Mouse (Mus musculus) hindbrain, embryonic 14.5 days (tissue): ENCODE measurements around the gene Gm37240. TPM values are rescaled to one million over a fixed set of nuclear protein-coding genes. Genes with fewer than 3 reads are reported as not detected.

ENCODE experiments used
- ATAC-seq: fragments of 200-750 bp; cut with Nextera tagmentation; 2 replicates; pipeline ENCODE4 v1.8.0; 2017; ENCODE audit warnings: moderate number of reproducible peaks, mild to moderate bottlenecking, moderate TSS enrichment, moderate library complexity; ENCODE audit not compliant: low FRiP score
- DNase-seq: peaks from one replicate; pipeline ENCODE4 v3.0.0-alpha.2; 2015; ENCODE audit warnings: low spot score
- H3K27ac ChIP-seq: fragments of 300-500 bp; sonication (generic); 2 replicates; pipeline ENCODE4 v1.5.1; 2014; ENCODE audit warnings: mild to moderate bottlenecking, moderate library complexity
- H3K27me3 ChIP-seq: fragments of 300-500 bp; sonication (generic); 2 replicates; pipeline ENCODE4 v1.6.1; 2014; ENCODE audit warnings: mild to moderate bottlenecking, low read length, mixed read lengths; ENCODE audit not compliant: control insufficient read depth, insufficient read depth
- H3K36me3 ChIP-seq: fragments of 300-500 bp; sonication (generic); replicated peaks from 2 replicates; pipeline ENCODE4 v1.6.1; 2014; ENCODE audit not compliant: control insufficient read depth, insufficient read depth
- H3K4me1 ChIP-seq: fragments of 300-500 bp; sonication (generic); replicated peaks from 2 replicates; pipeline ENCODE4 v1.6.1; 2014; ENCODE audit warnings: antibody characterized with exemption, low read length, mixed read lengths; ENCODE audit not compliant: control insufficient read depth, insufficient read depth
- H3K4me2 ChIP-seq: fragments of 300-500 bp; sonication (generic); replicated peaks from 2 replicates; pipeline ENCODE4 v1.6.1; 2014; ENCODE audit warnings: mild to moderate bottlenecking, moderate library complexity
- H3K4me3 ChIP-seq: fragments of 300-500 bp; sonication (generic); replicated peaks from 2 replicates; pipeline ENCODE4 v1.5.1; 2014; ENCODE audit warnings: mild to moderate bottlenecking, low read length
- H3K9ac ChIP-seq: fragments of 300-500 bp; sonication (generic); 2 replicates; pipeline ENCODE4 v1.6.1; 2014
- H3K9me3 ChIP-seq: fragments of 300-500 bp; sonication (generic); 2 replicates; pipeline ENCODE4 v1.6.1; 2016; ENCODE audit warnings: low read length; ENCODE audit not compliant: control insufficient read depth
- WGBS: fragments of 180-500 bp; shearing (Covaris S2); extraction: QIAGEN DNeasy Blood & Tissue Kit; methylation state at CpG from one replicate; pipeline ENCODE4 v1.1.7; 2014; 5-methylcytosine and 5-hydroxymethylcytosine counted together
- polyA plus RNA-seq: library from polyadenylated mRNA; unstranded; fragments of >200 nt; fragmentation: Nextera tagmentation; extraction: Ambion mirVana; gene quantifications from 2 replicates; pipeline ENCODE4 v1.2.1, GENCODE M21; 2014

Gm37240 gene
- polyA plus RNA-seq, 1 experiment from 2014 or later: 0.94 TPM

DNA sequence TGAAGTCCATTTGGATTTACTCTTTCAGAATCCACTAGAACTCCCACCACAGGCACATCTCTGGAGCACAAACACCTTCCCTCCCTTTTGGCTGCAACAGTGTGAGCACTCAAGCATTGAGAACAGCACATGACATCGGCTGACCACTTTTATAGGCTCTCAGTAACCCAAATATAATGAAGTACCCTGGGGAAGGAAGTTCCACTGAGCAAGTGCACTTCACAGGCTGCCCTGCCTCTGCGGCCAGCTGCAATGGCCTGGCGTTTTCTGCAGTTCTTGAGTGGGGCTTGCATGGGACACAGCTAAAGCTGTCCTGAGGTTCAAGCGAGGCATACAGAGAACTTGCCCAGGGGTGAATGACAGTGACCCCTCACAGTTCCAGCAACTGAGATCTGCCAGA, 196.2 kb downstream of the Gm37240 start:
- Histone ChIP-seq H3K9me3 (no peaks in the 10 kb centered on the region), H3K4me3 (no peak overlapping the region), H3K27ac (no peak overlapping the region), H3K36me3 (no peaks in the 10 kb centered on the region), H3K9ac (no peak overlapping the region), H3K4me2 (no peak overlapping the region), H3K4me1 (no peaks in the 10 kb centered on the region), H3K27me3 (no peaks in the 10 kb centered on the region)
- no peak for ATAC-seq
- DNase-seq: no peak
- 70% methylated on average over 4 of the region's 4 CpGs for WGBS

DNA sequence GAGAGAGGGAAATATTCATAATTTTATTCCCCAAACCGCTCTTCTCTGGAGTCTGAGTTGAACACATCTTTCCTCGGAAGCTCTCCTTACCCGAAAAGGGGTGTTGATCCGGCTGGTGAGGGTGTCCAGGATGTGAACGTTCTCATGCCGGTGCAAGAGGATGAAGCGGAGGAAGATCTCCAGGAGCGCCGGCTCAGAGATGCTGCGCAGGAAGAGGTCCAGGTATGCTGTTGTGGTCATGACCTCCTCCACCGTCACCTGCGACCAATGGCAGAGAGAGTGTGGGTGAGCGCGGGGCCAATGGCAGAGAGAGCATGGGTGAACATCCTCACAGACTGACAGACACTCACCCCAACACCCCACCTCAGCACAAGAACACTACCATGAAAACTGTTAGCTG, 199.0 kb downstream of the Gm37240 start:
- H3K27ac ChIP-seq: no peak overlapping the region
- no peak for ATAC-seq
- no peak overlapping the region for H3K9ac ChIP-seq
- 96% methylated on average over 14 of the region's 14 CpGs for WGBS
- DNase-seq: no peak
- H3K36me3 ChIP-seq: no peaks in the 10 kb centered on the region
- H3K4me3 ChIP-seq: no peak overlapping the region
- no peaks in the 10 kb centered on the region for H3K9me3 ChIP-seq
- no peak overlapping the region for H3K4me2 ChIP-seq
- H3K4me1 ChIP-seq: no peaks in the 10 kb centered on the region
- no peaks in the 10 kb centered on the region for H3K27me3 ChIP-seq

DNA sequence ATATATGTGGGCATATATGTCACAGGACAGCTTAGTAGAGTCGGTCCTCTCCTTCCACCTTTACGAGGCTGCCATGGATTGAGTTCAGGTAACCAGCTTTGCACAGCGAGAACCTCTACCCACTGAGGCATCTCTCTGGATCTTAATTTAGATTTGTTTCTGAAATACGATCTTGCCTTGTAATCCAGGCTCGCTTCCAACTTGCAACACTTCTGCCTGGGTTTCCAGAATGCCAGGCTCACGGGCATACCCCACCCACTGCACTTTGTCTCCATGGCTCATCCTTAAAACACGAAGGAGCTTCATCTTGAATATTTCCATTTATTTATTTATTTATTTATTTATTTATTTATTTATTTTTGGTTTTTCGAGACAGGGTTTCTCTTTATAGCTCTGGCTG, 202.0 kb downstream of the Gm37240 start:
- Histone ChIP-seq H3K9ac (no peak overlapping the region), H3K36me3 (no peaks in the 10 kb centered on the region), H3K9me3 (no peaks in the 10 kb centered on the region), H3K4me3 (no peak overlapping the region), H3K27me3 (no peaks in the 10 kb centered on the region), H3K4me1 (no peaks in the 10 kb centered on the region), H3K27ac (no peak overlapping the region), H3K4me2 (no peak overlapping the region)
- ATAC-seq (no peak), DNase-seq (no peak)
- WGBS: 93% methylated on average over 8 of the region's 8 CpGs

DNA sequence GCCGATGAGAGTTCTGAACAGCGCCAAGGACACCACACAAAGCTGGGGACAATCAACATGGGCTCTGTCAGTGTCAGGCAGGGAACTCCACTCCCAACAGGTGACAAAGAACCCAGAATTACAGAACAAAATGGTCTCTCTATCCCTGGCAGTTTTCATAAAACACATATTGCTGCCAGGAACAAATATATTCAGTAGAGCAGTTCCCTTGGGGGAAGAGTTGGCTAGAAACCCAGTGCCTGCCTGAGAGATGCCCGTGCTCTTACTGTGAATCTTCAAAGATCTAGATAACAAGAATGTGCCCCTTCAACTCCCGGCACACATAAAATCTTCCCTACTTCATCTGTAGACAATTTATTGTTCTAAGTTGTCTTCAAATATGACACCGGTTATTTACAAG, 203.7 kb downstream of the Gm37240 start:
- Histone ChIP-seq H3K4me3 (no peak overlapping the region), H3K27ac (no peak overlapping the region), H3K27me3 (no peaks in the 10 kb centered on the region), H3K9ac (no peak overlapping the region), H3K36me3 (no peaks in the 10 kb centered on the region), H3K9me3 (no peaks in the 10 kb centered on the region), H3K4me2 (no peak overlapping the region), H3K4me1 (no peaks in the 10 kb centered on the region)
- WGBS: 88% methylated on average over 5 of the region's 5 CpGs
- no peak for DNase-seq
- no peak for ATAC-seq

DNA sequence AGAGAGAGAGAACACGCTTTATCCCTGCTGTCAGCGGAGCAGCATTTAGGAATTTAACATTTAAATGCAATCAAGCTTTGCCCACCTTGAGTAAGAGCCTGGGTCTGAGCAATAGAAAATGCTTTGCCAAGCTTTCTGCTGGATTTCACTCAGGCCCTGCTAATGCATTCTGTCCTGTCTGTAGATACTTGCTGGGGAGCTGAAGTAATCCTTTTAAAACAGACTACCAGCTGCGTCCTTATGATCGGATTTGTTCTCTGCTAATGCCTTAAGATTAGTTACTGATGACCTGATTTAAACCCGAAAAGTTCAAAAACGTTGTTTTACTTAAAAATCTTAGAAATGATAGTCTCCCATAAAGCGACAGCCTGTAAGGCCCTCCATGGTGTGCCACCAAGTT, 206.2 kb downstream of the Gm37240 start:
- ATAC-seq (no peak), DNase-seq (no peak)
- Histone ChIP-seq H3K27ac (no peak overlapping the region), H3K4me2 (no peak overlapping the region), H3K36me3 (no peaks in the 10 kb centered on the region), H3K9ac (no peak overlapping the region), H3K4me3 (no peak overlapping the region), H3K9me3 (no peaks in the 10 kb centered on the region), H3K27me3 (no peaks in the 10 kb centered on the region), H3K4me1 (no peaks in the 10 kb centered on the region)
- 81% methylated on average over 7 of the region's 7 CpGs for WGBS

DNA sequence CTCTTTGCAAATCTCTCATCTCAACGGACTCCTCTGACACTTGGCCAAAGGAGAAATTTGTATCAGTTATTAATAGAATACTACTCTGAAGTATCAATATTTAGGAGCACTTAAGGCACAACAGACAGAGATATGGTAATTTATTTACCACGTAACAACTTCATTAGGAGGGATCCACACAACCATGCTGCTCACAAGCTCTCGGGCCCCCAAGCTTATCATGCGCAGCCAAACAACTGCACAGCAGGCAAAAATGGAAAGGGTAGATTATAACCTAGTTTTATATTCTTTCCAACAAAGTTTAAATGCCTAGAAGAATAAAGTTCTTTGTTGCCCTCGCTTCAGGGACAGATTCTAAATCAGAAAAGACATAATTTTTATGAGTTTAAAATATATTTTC, 207.4 kb downstream of the Gm37240 start:
- H3K4me1 ChIP-seq: no peaks in the 10 kb centered on the region
- no peaks in the 10 kb centered on the region for H3K36me3 ChIP-seq
- no peak for ATAC-seq
- WGBS: 87% methylated on average over 5 of the region's 5 CpGs
- no peaks in the 10 kb centered on the region for H3K9me3 ChIP-seq
- DNase-seq: no peak
- no peak overlapping the region for H3K27ac ChIP-seq
- no peak overlapping the region for H3K9ac ChIP-seq
- H3K4me2 ChIP-seq: no peak overlapping the region
- H3K27me3 ChIP-seq: no peaks in the 10 kb centered on the region
- H3K4me3 ChIP-seq: no peak overlapping the region

DNA sequence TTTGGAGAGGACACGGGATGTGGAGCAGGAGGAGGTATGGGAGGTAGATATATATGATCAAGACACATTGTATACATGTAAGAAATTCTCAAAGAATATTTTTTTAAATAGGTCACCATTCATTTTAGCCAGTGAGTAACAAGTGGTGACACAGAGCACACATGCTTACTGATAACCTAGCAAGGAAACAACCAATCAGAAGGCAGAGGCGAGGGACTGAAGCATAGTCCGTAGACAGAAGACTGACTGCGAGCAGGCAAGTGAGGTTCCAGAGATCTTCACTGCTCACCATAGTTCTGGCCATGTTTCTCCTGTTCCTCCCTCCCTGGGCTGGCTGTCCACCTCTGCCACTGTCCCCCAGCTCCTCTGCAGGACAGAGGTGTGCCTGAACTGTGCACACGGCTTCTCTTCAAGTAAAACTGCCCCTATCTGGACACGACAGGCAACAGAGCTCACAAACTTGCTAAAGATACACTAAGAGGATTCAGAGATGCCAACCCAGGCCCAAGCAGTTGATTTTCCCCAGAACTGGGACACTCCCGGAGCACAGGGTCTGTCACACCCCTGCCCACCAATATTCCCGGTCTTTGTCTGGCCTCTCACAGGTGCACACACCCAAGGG, 207.9 kb downstream of the Gm37240 start:
- Histone ChIP-seq H3K9me3 (no peaks in the 10 kb centered on the region), H3K9ac (no peak overlapping the region), H3K36me3 (no peaks in the 10 kb centered on the region), H3K4me2 (no peak overlapping the region), H3K27me3 (no peaks in the 10 kb centered on the region), H3K4me1 (no peaks in the 10 kb centered on the region), H3K27ac (no peak overlapping the region), H3K4me3 (no peak overlapping the region)
- 87% methylated on average over 8 of the region's 8 CpGs for WGBS
- ATAC-seq: no peak
- DNase-seq: no peak

DNA sequence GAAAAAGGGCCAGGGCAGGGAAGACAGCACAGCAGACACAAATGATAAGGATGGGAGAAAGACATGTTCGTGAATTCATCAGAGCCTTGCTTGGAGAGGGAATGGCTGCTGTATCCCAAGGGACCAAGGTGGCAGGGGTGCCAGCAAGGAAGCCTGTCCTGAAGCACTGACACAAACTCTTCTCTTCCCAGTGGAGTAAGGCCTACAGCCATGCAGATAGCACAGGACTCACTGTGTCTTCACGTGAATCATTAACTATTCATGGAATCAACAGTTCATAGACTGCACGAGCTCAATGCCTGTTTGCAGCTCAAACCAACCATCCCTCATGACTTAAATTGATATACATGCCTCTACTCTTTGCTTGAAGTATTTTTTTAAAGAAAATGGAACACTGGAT, 209.4 kb downstream of the Gm37240 start:
- DNase-seq (no peak), ATAC-seq (no peak)
- Histone ChIP-seq H3K4me3 (no peak overlapping the region), H3K36me3 (no peaks in the 10 kb centered on the region), H3K4me1 (no peaks in the 10 kb centered on the region), H3K9me3 (no peaks in the 10 kb centered on the region), H3K9ac (no peak overlapping the region), H3K27me3 (no peaks in the 10 kb centered on the region), H3K27ac (no peak overlapping the region), H3K4me2 (no peak overlapping the region)
- 72% methylated on average over 3 of the region's 3 CpGs for WGBS

DNA sequence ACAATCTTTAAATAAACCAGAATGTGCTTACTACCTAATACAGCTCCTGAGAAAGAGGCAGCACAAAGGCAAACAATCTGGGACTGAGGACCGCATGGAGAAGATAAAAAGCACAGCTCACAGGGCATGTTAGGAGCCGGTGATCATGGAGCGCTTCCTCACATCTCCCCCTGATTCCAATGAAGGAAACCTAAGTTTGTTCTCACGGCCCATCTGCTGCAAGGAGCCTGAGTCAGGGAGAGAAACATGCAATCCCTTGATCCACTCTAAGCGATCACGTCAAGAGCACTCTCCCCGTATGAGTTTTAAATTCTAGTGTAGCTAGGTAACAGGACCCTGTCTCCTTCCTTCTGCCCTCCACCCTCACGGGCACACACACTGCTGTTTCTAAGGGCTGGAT, 210.2 kb downstream of the Gm37240 start:
- Histone ChIP-seq H3K9me3 (no peaks in the 10 kb centered on the region), H3K27ac (no peak overlapping the region), H3K36me3 (no peaks in the 10 kb centered on the region), H3K9ac (no peak overlapping the region), H3K27me3 (no peaks in the 10 kb centered on the region), H3K4me1 (no peaks in the 10 kb centered on the region), H3K4me2 (no peak overlapping the region), H3K4me3 (no peak overlapping the region)
- no peak for ATAC-seq
- no peak for DNase-seq
- 79% methylated on average over 8 of the region's 8 CpGs for WGBS

DNA sequence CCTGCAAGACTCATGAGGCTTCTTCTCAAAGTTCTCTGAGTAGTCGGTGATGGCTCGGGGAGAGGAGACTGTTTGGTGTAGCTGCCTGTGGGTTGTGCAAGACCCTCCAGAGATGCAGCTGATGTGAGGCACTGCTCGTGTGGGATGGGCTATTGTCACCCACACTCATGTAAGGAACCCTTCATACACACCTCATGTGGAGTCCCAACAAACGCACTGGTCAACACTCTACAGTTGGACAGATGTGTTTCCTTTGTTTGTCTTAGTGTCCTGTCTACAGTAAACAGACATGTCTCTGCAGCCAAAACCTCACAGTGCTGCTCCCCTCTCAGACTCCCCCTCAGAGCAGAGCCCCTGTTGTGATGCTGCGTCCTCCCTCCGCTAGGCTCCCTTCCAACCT, 217.5 kb downstream of the Gm37240 start:
- WGBS: 90% methylated on average over 6 of the region's 6 CpGs
- no peak for ATAC-seq

More for the DNA sequence above, 217.5 kb downstream of the Gm37240 start:
- Histone ChIP-seq H3K4me2 (no peak overlapping the region), H3K9me3 (no peaks in the 10 kb centered on the region), H3K27ac (no peak overlapping the region), H3K4me1 (no peaks in the 10 kb centered on the region), H3K4me3 (no peak overlapping the region), H3K9ac (no peak overlapping the region), H3K27me3 (no peaks in the 10 kb centered on the region), H3K36me3 (no peaks in the 10 kb centered on the region)
- no peak for DNase-seq
